Mouse (Mus musculus): ENCODE results near the gene Kcnt2. TPM values are rescaled to one million over a fixed set of nuclear protein-coding genes. Genes with fewer than 3 reads are reported as not detected.

Kcnt2 gene
- total RNA-seq, 2 experiments from 2014 or later = 2.4 to 3.3 TPM

- DNase-seq = no peak
Measured at GRCm38 (mm10) chr1:140492237-140492636, 246.3 kb downstream of the Kcnt2 start.

- DNase-seq = no peak
Measured at GRCm38 (mm10) chr1:140513451-140513850, 267.5 kb downstream of the Kcnt2 start.

GRCm38 (mm10) chr1:140531285-140531908 is 285.4 kb downstream of the Kcnt2 start:
- DNase-seq = peak; percentile 29 to 64

GRCm38 (mm10) chr1:140534849-140535248 is 288.9 kb downstream of the Kcnt2 start:
- no peak for DNase-seq

- DNase-seq = no peak
Measured at GRCm38 (mm10) chr1:140542066-140542465, 296.1 kb downstream of the Kcnt2 start.

- no peak for DNase-seq
Measured at GRCm38 (mm10) chr1:140548711-140549110, 302.8 kb downstream of the Kcnt2 start.

GRCm38 (mm10) chr1:140560801-140561200 is 314.8 kb downstream of the Kcnt2 start:
- no peak for DNase-seq

- no peak for DNase-seq
Measured at GRCm38 (mm10) chr1:140572141-140572540, 326.2 kb downstream of the Kcnt2 start.

GRCm38 (mm10) chr1:140578607-140579006 is 332.6 kb downstream of the Kcnt2 start:
- DNase-seq = no peak

GRCm38 (mm10) chr1:140588302-140588701 is 342.3 kb downstream of the Kcnt2 start:
- no peak for DNase-seq

GRCm38 (mm10) chr1:140608765-140609297 is 362.9 kb downstream of the Kcnt2 start:
- DNase-seq = no peak

GRCm38 (mm10) chr1:140613101-140613500 is 367.1 kb downstream of the Kcnt2 start:
- no peak for DNase-seq

- DNase-seq = no peak
Measured at GRCm38 (mm10) chr1:140614840-140615239, 368.9 kb downstream of the Kcnt2 start.

- no peak for DNase-seq
Measured at GRCm38 (mm10) chr1:140618164-140618563, 372.2 kb downstream of the Kcnt2 start.

- no peak for DNase-seq
Measured at GRCm38 (mm10) chr1:140624918-140625317, 379.0 kb downstream of the Kcnt2 start.

GRCm38 (mm10) chr1:140659607-140660340 is 413.8 kb downstream of the Kcnt2 start:
- DNase-seq = no peak

GRCm38 (mm10) chr1:140660751-140661403 is 414.9 kb downstream of the Kcnt2 start:
- no peak for DNase-seq

GRCm38 (mm10) chr1:140661404-140661787 is 415.4 kb downstream of the Kcnt2 start:
- peak in 1 of 2 experiments; percentile 20 for DNase-seq

Other genes with a start within 250 kb of the Kcnt2 start
- gene Cfh, start 62.4 kb upstream of the Kcnt2 start, total RNA-seq (2021) = 100 to 1,000 TPM in 1 of 2 experiments, 10 to 100 TPM in 1; 89.0 to 104 TPM